Mouse (Mus musculus) neural tube, embryonic 14.5 days (tissue): Measurements from ENCODE around the gene Nop10. TPM values are rescaled to one million over a fixed set of nuclear protein-coding genes. Genes with fewer than 3 reads are reported as not detected.
A peak's percentile ranks its signal among the peaks of the same experiment; 100 is the strongest.

Experiments used
- ATAC-seq: fragments of 200-750 bp; cut with Nextera tagmentation; 2 replicates; pipeline ENCODE4 v1.8.0; 2017; ENCODE audit warnings: low read depth, mild to moderate bottlenecking, moderate TSS enrichment, moderate library complexity
- H3K27ac ChIP-seq: fragments of 300-500 bp; sonication (generic); 2 replicates; pipeline ENCODE4 v1.5.1; 2014; ENCODE audit warnings: low read depth, mild to moderate bottlenecking, control low read depth, low read length, moderate library complexity, mixed read lengths
- H3K27me3 ChIP-seq: fragments of 300-500 bp; sonication (generic); 2 replicates; pipeline ENCODE4 v1.6.1; 2014; ENCODE audit warnings: low read length; ENCODE audit not compliant: control insufficient read depth, insufficient read depth
- H3K36me3 ChIP-seq: fragments of 300-500 bp; sonication (generic); 2 replicates; pipeline ENCODE4 v1.6.1; 2014; ENCODE audit warnings: low read length, mixed read lengths; ENCODE audit not compliant: control insufficient read depth, insufficient read depth
- H3K4me1 ChIP-seq: fragments of 300-500 bp; sonication (generic); 2 replicates; pipeline ENCODE4 v1.6.1; 2014; ENCODE audit warnings: low read length; ENCODE audit not compliant: control insufficient read depth, insufficient read depth
- H3K4me2 ChIP-seq: fragments of 300-500 bp; sonication (generic); 2 replicates; pipeline ENCODE4 v1.6.1; 2014; ENCODE audit warnings: mild to moderate bottlenecking, low read depth, low read length, control low read depth
- H3K4me3 ChIP-seq: fragments of 300-500 bp; sonication (generic); 2 replicates; pipeline ENCODE4 v1.5.1; 2014; ENCODE audit warnings: low read depth, low read length, control low read depth, mixed read lengths
- H3K9ac ChIP-seq: fragments of 300-500 bp; sonication (generic); replicated peaks from 2 replicates; pipeline ENCODE4 v1.6.1; 2014; ENCODE audit warnings: low read depth, mild to moderate bottlenecking, control low read depth, low read length, mixed read lengths
- H3K9me3 ChIP-seq: fragments of 300-500 bp; sonication (generic); 2 replicates; pipeline ENCODE4 v1.6.1; 2016; ENCODE audit warnings: low read length; ENCODE audit not compliant: control insufficient read depth
- WGBS: fragments of 180-500 bp; shearing (Covaris S2); extraction: QIAGEN DNeasy Blood & Tissue Kit; methylation state at CpG from one replicate; pipeline ENCODE4 v1.1.7; 2014; 5-methylcytosine and 5-hydroxymethylcytosine counted together
- polyA plus RNA-seq: library from polyadenylated mRNA; unstranded; fragments of >200 nt; fragmentation: Nextera tagmentation; extraction: Ambion mirVana; gene quantifications from 2 replicates; pipeline ENCODE4 v1.2.1, GENCODE M21; 2014

Gene Nop10
- polyA plus RNA-seq, 1 experiment from 2014 or later = 185 TPM

DNA sequence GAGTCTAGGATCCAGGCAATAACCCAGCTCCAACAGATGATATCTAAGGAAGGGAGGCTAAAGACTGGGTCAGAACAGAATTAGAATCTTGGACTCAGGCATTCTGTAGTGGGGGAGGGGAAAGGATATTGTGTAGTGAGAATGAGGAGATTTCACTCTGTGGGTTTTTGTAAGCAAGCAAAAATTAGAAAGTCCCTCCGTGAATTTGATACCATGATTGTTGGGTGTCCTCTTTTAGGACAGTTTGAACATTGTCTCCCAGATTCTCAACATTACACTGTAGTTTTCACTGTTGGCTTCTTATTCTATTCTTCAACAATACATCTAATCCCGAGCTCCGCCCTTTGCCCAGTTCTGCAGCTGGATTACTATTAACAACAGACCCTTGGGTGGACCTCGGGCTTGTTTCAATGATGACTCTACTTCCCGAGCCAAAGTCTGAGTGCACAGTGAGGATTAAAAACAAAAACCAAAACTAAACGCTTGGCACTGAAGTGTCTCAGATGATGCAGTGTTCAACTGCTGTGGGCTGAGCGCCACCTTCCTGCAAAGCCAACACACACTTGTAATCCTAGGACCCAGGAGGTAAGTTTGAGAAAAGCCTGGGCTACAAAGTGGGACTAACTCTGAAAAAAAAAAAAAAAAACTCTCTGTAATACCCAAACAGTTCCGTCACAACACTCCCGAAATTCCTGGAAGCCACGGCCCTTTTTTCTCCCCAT is 2.3 kb upstream of the Nop10 start, which contains the start of gene Nutm1:
Gene Nutm1, minus strand, starts transcription at position 51 of the 722 bp plus-strand sequence.
- no peak within 1 kb of the TSS for H3K27ac ChIP-seq
- H3K27me3 ChIP-seq = no peaks in the 10 kb centered on the region
- peaks cover 8% of the 10 kb centered on the region for H3K4me1 ChIP-seq
- 82% methylated on average over 10 of the region's 10 CpGs for WGBS
- no peak within 1 kb of the TSS for H3K9ac ChIP-seq
- no peak within 1 kb of the TSS for H3K4me2 ChIP-seq
- H3K36me3 ChIP-seq = no peaks in the 10 kb centered on the region
- H3K9me3 ChIP-seq = no peaks in the 10 kb centered on the region
- ATAC-seq = no peak
- H3K4me3 ChIP-seq = no peak within 1 kb of the TSS

DNA sequence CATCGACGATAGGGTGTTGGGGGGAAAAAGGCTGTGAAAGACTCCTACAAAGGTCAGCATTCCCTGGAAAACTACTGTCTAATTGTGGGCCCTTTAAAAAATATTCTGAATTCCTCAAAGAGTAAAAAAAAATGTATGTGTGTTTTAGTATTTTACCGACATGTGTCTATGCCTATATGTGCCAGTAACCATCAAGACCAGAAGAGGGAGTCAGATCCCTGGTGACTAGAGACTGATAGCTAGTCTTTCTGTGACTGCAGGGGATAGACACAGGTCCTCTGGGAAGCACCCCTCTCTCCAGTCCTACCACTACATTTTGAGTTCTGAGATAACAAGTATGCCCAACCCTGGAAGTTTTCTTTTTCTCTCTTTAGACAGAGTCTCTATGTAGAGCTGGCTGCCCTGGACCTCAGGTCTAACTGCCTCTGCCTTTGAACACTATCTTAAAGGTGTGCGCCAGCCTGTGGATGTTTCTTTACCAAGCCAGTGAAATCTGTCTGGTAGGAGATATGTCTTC is 1.1 kb downstream of the Nop10 start:
- Histone ChIP-seq H3K36me3 (no peaks in the 10 kb centered on the region), H3K27ac (no peak overlapping the region), H3K27me3 (no peaks in the 10 kb centered on the region), H3K4me2 (peak overlapping the region; percentile 53), H3K4me3 (peak overlapping the region; percentile 68), H3K4me1 (peaks cover 22% of the 10 kb centered on the region), H3K9me3 (no peaks in the 10 kb centered on the region), H3K9ac (peak overlapping the region; percentile 64; the same call in 1 of the 2 replicates)
- no peak for ATAC-seq
- WGBS = 35% methylated on average over 4 of the region's 4 CpGs

DNA sequence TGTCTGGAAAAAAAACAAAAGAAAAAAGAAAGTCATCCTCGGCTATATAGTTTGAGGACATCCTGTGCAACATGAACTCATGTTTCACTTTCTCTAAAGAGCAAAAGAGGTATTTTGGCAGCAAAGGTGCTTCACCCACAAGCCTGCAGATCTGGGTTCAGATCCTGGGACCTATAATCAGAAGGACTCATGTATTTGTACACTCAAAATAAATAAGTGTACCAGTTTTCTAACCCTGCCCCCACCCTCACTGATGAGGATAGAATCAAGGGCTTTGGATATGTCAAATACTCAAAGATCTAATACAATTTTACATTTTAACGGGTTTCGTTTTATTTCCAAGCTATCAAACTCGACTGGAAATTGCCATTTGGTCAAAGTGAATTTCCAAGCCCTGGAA is 2.6 kb downstream of the Nop10 start:
- no peak for ATAC-seq
- Histone ChIP-seq H3K4me2 (no peak overlapping the region), H3K4me3 (no peak overlapping the region), H3K27ac (no peak overlapping the region), H3K9me3 (no peaks in the 10 kb centered on the region), H3K36me3 (no peaks in the 10 kb centered on the region), H3K4me1 (peaks cover 26% of the 10 kb centered on the region), H3K9ac (no peak overlapping the region), H3K27me3 (no peaks in the 10 kb centered on the region)
- WGBS = 75% methylated on average over 4 of the region's 4 CpGs

DNA sequence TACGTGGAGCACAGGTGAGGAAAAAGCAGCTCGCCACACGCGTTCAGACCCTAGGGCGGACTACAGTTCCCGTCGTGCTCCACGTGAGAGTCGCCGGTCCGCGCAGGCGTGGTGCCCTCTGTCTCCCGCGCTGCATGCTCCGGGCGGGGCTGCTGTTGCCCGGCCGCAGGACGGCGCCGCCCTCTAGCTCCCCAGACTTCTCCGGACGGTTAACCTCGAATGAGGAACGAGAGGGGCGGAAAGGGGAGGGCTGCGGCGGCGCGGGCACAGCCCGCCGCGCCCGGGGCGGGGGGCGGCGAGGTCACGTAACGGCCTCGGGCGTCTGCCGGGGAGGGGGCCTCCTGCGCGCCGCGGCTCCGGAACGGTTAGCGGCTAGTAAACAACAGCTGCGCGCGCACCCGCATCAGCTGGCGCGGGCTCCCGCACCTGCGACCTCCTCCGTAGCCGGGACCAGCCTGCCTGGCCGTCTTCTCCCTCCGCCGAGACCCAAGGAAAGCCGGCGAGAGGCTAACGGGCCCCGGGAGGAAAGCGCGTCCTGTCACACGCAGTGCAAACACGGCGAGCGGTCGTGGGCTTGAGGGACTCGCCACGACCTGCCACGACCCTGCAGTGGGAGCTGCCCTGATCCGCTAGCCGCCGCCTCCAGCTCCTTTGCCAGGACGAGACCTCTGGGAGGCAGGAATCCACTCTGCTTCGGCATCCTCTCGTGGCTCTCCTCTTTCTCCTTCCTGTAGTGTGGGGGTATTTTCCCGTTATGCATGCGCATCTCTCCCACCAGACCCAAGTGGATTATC is 3.9 kb downstream of the Nop10 start, which contains the start of gene Slc12a6:
Gene Slc12a6, plus strand, starts transcription at position 378 of the 794 bp plus-strand sequence.
- peak; percentile 94 for ATAC-seq
- Histone ChIP-seq H3K27me3 (no peaks in the 10 kb centered on the region), H3K4me1 (peaks cover 26% of the 10 kb centered on the region), H3K4me2 (peak within 1 kb of the TSS; percentile 60), H3K9me3 (no peaks in the 10 kb centered on the region), H3K4me3 (peak within 1 kb of the TSS; percentile 80), H3K9ac (peak within 1 kb of the TSS; percentile 85), H3K27ac (peak within 1 kb of the TSS; percentile 91), H3K36me3 (no peaks in the 10 kb centered on the region)
- under 1% methylated on average over 73 of the region's 85 CpGs for WGBS

DNA sequence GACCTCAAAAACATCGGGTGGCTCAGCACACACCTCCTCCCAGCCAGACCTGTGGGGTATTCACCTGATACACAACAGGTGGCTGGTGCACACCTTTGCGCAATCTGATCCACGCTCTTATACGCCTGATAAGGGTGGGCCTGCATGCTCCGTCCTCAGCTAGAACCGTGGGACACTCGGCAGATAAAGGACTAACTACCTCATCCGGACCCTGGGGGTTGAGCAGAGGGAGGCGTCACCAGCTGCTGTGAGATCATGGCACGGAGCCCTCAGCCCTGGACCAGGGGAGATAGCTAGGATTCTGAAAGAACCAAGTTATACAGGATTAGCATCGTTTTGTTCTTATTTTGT is 4.5 kb downstream of the Nop10 start, which contains the start of gene Gm21985:
Gene Gm21985, plus strand, starts transcription at position 73 of the 351 bp plus-strand sequence.
- Histone ChIP-seq H3K4me3 (peak within 1 kb of the TSS; percentile 80), H3K9me3 (no peaks in the 10 kb centered on the region), H3K9ac (peak within 1 kb of the TSS; percentile 85), H3K36me3 (no peaks in the 10 kb centered on the region), H3K27me3 (no peaks in the 10 kb centered on the region), H3K4me1 (peaks cover 26% of the 10 kb centered on the region), H3K4me2 (peak within 1 kb of the TSS; percentile 60), H3K27ac (peak within 1 kb of the TSS; percentile 91)
- 2% methylated on average over 11 of the region's 11 CpGs for WGBS
- peak; percentile 54 for ATAC-seq

DNA sequence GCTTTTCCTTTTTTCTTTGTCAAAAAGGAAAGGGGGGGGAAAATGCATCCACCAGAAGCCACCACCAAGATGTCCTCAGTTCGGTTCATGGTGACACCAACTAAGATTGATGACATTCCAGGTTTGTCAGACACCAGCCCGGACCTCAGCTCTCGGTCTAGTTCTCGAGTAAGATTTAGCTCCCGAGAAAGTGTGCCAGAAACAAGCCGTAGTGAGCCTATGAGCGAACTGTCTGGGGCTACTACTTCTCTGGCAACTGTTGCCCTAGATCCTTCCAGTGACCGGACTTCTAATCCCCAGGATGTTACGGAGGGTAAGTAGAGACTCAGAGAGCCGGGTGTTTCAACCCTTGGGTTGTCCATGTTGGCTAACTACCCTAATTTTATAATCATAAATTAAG is 5.1 kb downstream of the Nop10 start:
- WGBS = 30% methylated on average over 10 of the region's 10 CpGs
- Histone ChIP-seq H3K27ac (no peak overlapping the region), H3K4me2 (peak overlapping the region; percentile 60), H3K27me3 (no peaks in the 10 kb centered on the region), H3K9ac (peak overlapping the region; percentile 85; the same call in 1 of the 2 replicates), H3K4me3 (peak overlapping the region; percentile 80), H3K36me3 (no peaks in the 10 kb centered on the region), H3K4me1 (peaks cover 26% of the 10 kb centered on the region), H3K9me3 (no peaks in the 10 kb centered on the region)
- no peak for ATAC-seq

DNA sequence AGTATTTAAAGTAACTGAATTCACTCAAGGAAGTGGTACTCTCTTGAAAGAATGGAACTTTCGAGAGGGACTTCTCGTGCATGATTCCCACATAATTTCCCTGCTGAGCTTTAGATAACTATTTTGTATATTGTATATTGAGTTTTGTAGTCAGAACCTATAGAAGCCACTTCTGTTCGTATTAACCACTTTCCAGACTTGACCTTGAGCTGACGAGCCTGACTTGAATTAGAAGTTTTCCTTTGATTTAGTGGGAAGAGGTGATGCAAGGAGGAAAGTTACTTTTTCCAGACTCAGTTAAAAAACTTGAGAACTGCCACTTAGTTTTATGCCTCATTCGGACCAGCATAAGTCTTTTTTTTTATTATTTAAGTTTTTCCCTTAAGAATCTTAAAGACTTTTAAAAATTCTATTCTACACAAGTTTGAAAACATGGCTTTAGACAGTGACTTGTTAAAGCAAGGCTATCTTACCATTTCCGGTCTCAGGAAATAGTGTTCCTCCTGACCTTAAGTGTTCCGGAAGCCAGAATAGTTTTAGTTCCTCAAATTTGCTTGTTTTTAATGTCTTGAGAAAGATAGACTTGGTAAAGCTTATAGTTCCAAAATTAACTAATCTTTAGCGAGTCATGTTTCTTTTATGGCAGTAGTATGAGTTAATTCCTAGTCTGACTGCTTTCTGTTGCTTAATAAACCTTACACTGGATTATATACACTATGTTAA is 6.0 kb downstream of the Nop10 start:
- H3K9ac ChIP-seq = no peak overlapping the region
- no peaks in the 10 kb centered on the region for H3K27me3 ChIP-seq
- no peaks in the 10 kb centered on the region for H3K9me3 ChIP-seq
- H3K4me1 ChIP-seq = peaks cover 24% of the 10 kb centered on the region
- H3K36me3 ChIP-seq = no peaks in the 10 kb centered on the region
- peak overlapping the region; percentile 60 for H3K4me2 ChIP-seq
- H3K4me3 ChIP-seq = 0 out of 2 replicates have a peak overlapping the region, but pooled peaks have one; percentile 80
- 82% methylated on average over 8 of the region's 8 CpGs for WGBS
- no peak for ATAC-seq
- no peak overlapping the region for H3K27ac ChIP-seq

DNA sequence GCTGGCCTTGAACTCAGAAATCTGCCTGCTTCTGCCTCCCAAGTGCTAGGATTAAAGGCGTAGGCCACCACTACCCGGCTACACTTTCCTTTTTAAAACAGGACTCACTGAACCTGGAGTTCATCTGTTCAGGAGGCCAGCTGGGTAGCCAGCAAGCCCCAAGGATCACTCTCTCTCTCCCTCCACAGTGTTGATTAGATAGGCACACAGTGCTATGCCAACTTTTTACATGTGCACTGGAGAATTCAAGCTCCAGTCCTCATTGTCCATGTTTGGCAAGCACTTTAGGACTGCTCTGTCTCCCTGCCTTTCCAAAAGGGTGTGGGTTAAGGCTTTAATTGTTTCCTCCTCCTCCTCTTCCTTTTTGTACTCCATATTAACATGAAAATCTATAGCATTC is 8.3 kb downstream of the Nop10 start:
- ATAC-seq = no peak
- Histone ChIP-seq H3K4me1 (peaks cover 17% of the 10 kb centered on the region), H3K9ac (no peak overlapping the region), H3K4me2 (no peak overlapping the region), H3K27me3 (no peaks in the 10 kb centered on the region), H3K27ac (no peak overlapping the region), H3K4me3 (no peak overlapping the region), H3K9me3 (no peaks in the 10 kb centered on the region), H3K36me3 (no peaks in the 10 kb centered on the region)
- WGBS = 85% methylated on average over 2 of the region's 2 CpGs
